Mouse (Mus musculus) heart, embryonic 15.5 days (tissue): Measurements from ENCODE around the gene Sez6l. TPM values are rescaled to one million over a fixed set of nuclear protein-coding genes. Genes with fewer than 3 reads are reported as not detected.
A peak's percentile ranks its signal among the peaks of the same experiment; 100 is the strongest.

Experiments
- ATAC-seq: fragments of 200-750 bp; cut with Nextera tagmentation; replicated peaks from 2 replicates; pipeline ENCODE4 v1.8.0; 2017; ENCODE audit warnings: low read depth, moderate TSS enrichment; ENCODE audit not compliant: insufficient number of reproducible peaks, insufficient read depth, low FRiP score
- H3K27ac ChIP-seq: fragments of 300-500 bp; sonication (generic); 2 replicates; pipeline ENCODE4 v1.5.1; 2015; ENCODE audit warnings: mild to moderate bottlenecking, inconsistent platforms
- H3K27me3 ChIP-seq: fragments of 300-500 bp; sonication (generic); 2 replicates; pipeline ENCODE4 v1.6.1; 2015; ENCODE audit warnings: inconsistent platforms
- H3K36me3 ChIP-seq: fragments of 300-500 bp; sonication (generic); 2 replicates; pipeline ENCODE4 v1.6.1; 2015; ENCODE audit warnings: mild to moderate bottlenecking, inconsistent platforms
- H3K4me1 ChIP-seq: fragments of 300-500 bp; sonication (generic); replicated peaks from 2 replicates; pipeline ENCODE4 v1.6.1; 2015; ENCODE audit warnings: inconsistent platforms
- H3K4me2 ChIP-seq: fragments of 300-500 bp; sonication (generic); 2 replicates; pipeline ENCODE4 v1.6.1; 2015; ENCODE audit warnings: inconsistent platforms, mild to moderate bottlenecking, moderate library complexity
- H3K4me3 ChIP-seq: fragments of 300-500 bp; sonication (generic); 2 replicates; pipeline ENCODE4 v1.5.1; 2015; ENCODE audit warnings: mild to moderate bottlenecking, inconsistent platforms
- H3K9ac ChIP-seq: fragments of 300-500 bp; sonication (generic); 2 replicates; pipeline ENCODE4 v1.6.1; 2015; ENCODE audit warnings: mild to moderate bottlenecking, inconsistent platforms
- H3K9me3 ChIP-seq: fragments of 300-500 bp; sonication (generic); replicated peaks from 2 replicates; pipeline ENCODE4 v1.6.1; 2016; ENCODE audit warnings: inconsistent platforms
- WGBS: fragments of 180-500 bp; shearing (Covaris S2); methylation state at CpG from one replicate; pipeline ENCODE4 v1.1.7; 2015; ENCODE audit warnings: mixed read lengths; 5-methylcytosine and 5-hydroxymethylcytosine counted together
- polyA plus RNA-seq: library from polyadenylated mRNA; unstranded; fragments of >200 nt; fragmentation: Nextera tagmentation; extraction: Ambion mirVana; gene quantifications from 2 replicates; pipeline ENCODE4 v1.2.1, GENCODE M21; 2015

Gene Sez6l
- polyA plus RNA-seq, 1 experiment from 2014 or later, result 0.33 TPM

DNA sequence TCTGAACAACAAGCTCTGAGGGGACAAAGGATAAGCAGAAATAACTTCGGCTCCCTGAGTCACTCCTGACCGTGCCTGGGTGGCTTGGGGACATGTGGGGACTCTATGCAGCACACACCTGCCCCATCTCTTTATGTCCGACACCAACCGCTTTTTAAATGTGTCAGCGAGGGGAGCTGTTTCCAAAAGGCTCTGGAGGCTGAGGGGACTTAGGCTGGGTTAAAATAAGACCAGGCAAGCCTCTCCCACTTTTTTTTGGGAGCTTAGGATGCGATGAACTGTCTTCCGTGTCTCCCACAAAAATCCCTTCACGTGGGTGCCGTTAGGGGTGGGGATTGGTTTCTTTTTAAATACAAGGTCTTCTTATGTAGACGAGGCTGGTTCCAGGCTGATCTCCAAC, 22.5 kb downstream of the Sez6l start:
- Histone ChIP-seq H3K9ac (no peak overlapping the region), H3K4me1 (no peaks in the 10 kb centered on the region), H3K4me3 (no peak overlapping the region), H3K9me3 (no peaks in the 10 kb centered on the region), H3K27ac (no peak overlapping the region), H3K36me3 (no peaks in the 10 kb centered on the region), H3K27me3 (peaks cover 41% of the 10 kb centered on the region), H3K4me2 (no peak overlapping the region)
- WGBS, result 64% methylated on average over 10 of the region's 10 CpGs
- ATAC-seq, result no peak

- Histone ChIP-seq H3K4me2 (no peak overlapping the region), H3K9me3 (no peaks in the 10 kb centered on the region), H3K27ac (no peak overlapping the region), H3K4me3 (no peak overlapping the region), H3K4me1 (peaks cover 5% of the 10 kb centered on the region; the same call in 1 of the 2 replicates), H3K27me3 (peaks cover 40% of the 10 kb centered on the region), H3K9ac (no peak overlapping the region), H3K36me3 (no peaks in the 10 kb centered on the region)
- 81% methylated on average over 15 of the region's 15 CpGs for WGBS
- no peak for ATAC-seq
Measured at GRCm38 (mm10) chr5:112552786-112553185, 24.2 kb downstream of the Sez6l start.

- Histone ChIP-seq H3K36me3 (no peaks in the 10 kb centered on the region), H3K27ac (no peak overlapping the region), H3K9me3 (no peaks in the 10 kb centered on the region), H3K4me1 (peaks cover 5% of the 10 kb centered on the region; the same call in 1 of the 2 replicates), H3K9ac (no peak overlapping the region), H3K4me3 (no peak overlapping the region), H3K4me2 (no peak overlapping the region), H3K27me3 (peaks cover 40% of the 10 kb centered on the region)
- WGBS, result 58% methylated on average over 17 of the region's 17 CpGs
- no peak for ATAC-seq
Measured at GRCm38 (mm10) chr5:112551975-112552728, 24.8 kb downstream of the Sez6l start.

- Histone ChIP-seq H3K27ac (peak overlapping the region; percentile 39), H3K9me3 (no peaks in the 10 kb centered on the region), H3K4me2 (no peak overlapping the region), H3K36me3 (no peaks in the 10 kb centered on the region), H3K4me1 (peaks cover 5% of the 10 kb centered on the region; the same call in 1 of the 2 replicates), H3K27me3 (peaks cover 32% of the 10 kb centered on the region), H3K4me3 (no peak overlapping the region), H3K9ac (no peak overlapping the region)
- 46% methylated on average over 12 of the region's 12 CpGs for WGBS
- ATAC-seq, result peak; percentile 55; the same call in 1 of the 2 replicates
Measured at GRCm38 (mm10) chr5:112548846-112549620, 28.0 kb downstream of the Sez6l start.

GRCm38 (mm10) chr5:112546771-112547170, 30.2 kb downstream of the Sez6l start:
- ATAC-seq, result no peak
- Histone ChIP-seq H3K4me1 (peaks cover 5% of the 10 kb centered on the region; the same call in 1 of the 2 replicates), H3K9ac (no peak overlapping the region), H3K27me3 (peaks cover 39% of the 10 kb centered on the region), H3K9me3 (no peaks in the 10 kb centered on the region), H3K4me2 (no peak overlapping the region), H3K4me3 (no peak overlapping the region), H3K27ac (no peak overlapping the region), H3K36me3 (no peaks in the 10 kb centered on the region)
- WGBS, result 55% methylated on average over 6 of the region's 6 CpGs

DNA sequence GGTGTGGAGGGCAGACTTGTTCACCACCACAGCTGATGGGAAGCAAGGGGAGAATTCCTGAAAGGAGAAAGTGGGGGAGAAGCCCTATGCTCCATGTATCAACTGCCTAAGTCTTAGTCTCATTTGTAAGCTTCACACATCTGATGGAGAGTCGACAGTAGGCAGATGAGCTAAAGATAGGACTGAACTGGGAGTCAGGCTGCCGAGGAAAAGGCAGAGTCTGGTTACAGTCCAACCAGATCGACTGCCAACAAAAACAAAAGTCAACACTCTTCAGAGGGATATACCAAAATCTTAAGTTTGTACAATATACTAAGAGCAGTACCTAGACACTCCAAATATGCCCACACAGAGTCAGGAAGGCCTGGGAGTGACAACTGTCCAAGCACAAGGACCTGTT, 38.7 kb downstream of the Sez6l start:
- H3K4me2 ChIP-seq, result no peak overlapping the region
- WGBS, result 41% methylated on average over 3 of the region's 3 CpGs
- H3K4me1 ChIP-seq, result peaks cover 6% of the 10 kb centered on the region
- no peak overlapping the region for H3K9ac ChIP-seq
- H3K27ac ChIP-seq, result no peak overlapping the region
- H3K27me3 ChIP-seq, result peaks cover 38% of the 10 kb centered on the region
- no peak for ATAC-seq
- no peaks in the 10 kb centered on the region for H3K36me3 ChIP-seq
- H3K4me3 ChIP-seq, result no peak overlapping the region
- H3K9me3 ChIP-seq, result no peaks in the 10 kb centered on the region

DNA sequence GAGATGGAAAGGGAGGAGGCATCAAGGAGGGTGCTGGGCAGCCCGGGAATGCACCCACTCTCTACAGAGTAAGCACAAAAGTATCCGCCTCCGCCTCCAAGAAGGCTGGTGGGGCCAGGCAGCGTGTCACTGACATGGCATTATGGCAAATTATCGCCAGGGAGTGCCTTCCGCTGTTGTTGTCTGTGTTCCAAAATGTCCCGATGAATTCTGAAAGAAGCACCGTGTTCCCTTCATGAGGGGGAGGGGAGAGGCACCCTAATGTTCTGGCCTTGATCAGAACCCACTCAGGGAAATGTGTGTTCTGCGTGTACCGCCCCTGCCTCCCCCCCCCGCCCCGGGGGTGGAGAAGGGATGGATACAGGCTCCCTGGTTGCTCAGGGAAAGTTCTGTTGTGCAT, 41.1 kb downstream of the Sez6l start:
- Histone ChIP-seq H3K4me1 (peaks cover 6% of the 10 kb centered on the region), H3K4me2 (0 out of 2 replicates have a peak overlapping the region, but pooled peaks have one; percentile 8), H3K9me3 (no peaks in the 10 kb centered on the region), H3K27me3 (peaks cover 44% of the 10 kb centered on the region), H3K27ac (no peak overlapping the region), H3K36me3 (no peaks in the 10 kb centered on the region), H3K4me3 (no peak overlapping the region), H3K9ac (no peak overlapping the region)
- ATAC-seq, result no peak
- 58% methylated on average over 12 of the region's 12 CpGs for WGBS

DNA sequence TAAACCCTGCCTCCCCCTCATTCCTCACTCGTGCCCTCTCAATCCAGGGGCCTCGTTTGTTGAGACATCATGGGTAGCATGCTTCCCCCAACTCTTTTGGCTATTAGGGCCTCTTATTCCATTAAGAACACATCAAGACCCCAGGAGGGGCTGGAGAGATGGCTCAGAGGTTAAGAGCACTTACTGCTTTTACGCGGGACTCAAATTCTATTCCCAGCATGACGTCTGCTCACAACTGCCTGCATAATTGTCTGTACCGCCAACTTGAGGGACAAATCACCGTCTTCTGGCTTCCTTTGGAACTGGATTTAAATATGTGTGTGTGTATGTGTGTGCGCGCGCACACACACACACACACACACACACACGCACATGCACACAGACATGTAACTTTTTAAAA, 42.8 kb downstream of the Sez6l start:
- H3K27ac ChIP-seq, result no peak overlapping the region
- no peaks in the 10 kb centered on the region for H3K36me3 ChIP-seq
- no peak overlapping the region for H3K9ac ChIP-seq
- H3K4me3 ChIP-seq, result no peak overlapping the region
- peaks cover 56% of the 10 kb centered on the region for H3K27me3 ChIP-seq
- 52% methylated on average over 11 of the region's 11 CpGs for WGBS
- no peaks in the 10 kb centered on the region for H3K9me3 ChIP-seq
- no peak for ATAC-seq
- H3K4me2 ChIP-seq, result no peak overlapping the region
- H3K4me1 ChIP-seq, result peaks cover 6% of the 10 kb centered on the region

DNA sequence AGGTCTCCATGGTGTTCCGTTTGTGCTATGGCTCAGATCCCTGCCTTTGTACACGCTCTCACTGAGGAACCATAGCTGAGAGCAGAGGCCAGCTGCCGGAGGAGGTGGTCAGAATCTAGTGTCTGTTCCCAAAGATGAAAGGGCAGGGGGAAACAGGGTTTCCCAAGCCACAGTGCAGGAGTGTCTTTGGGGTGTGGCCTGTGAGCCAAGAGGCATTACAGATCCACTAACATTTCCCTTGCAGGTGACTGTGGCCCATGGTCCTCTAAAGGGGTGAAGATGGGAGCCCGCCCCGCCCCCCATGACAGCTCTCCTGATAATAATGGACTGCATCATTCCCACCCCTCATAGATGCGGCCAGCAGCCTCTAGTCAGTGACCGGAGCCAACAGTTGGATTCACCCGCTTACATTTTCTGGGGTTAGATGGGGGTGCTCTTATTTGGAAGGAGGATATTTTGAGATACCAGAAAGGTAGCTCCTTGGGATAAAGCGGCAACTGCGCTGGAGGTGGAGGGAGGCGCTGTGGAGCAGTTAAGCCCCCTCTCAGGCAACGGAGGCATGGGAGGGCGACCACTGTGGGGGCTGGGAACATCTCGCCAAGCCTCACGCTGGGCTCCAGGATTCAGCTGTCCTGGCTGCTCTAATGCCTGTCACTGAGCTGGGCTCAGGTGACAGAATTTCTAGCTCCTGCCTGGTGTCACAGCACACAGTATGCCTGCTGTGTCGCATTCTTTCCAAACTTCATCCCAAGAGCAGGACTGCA, 43.5 kb downstream of the Sez6l start:
- Histone ChIP-seq H3K4me3 (no peak overlapping the region), H3K4me2 (no peak overlapping the region), H3K27ac (no peak overlapping the region), H3K36me3 (no peaks in the 10 kb centered on the region), H3K4me1 (peaks cover 6% of the 10 kb centered on the region), H3K27me3 (peaks cover 63% of the 10 kb centered on the region), H3K9ac (no peak overlapping the region), H3K9me3 (no peaks in the 10 kb centered on the region)
- WGBS, result 50% methylated on average over 16 of the region's 16 CpGs
- ATAC-seq, result no peak

- Histone ChIP-seq H3K4me1 (peaks cover 6% of the 10 kb centered on the region), H3K9ac (no peak overlapping the region), H3K4me2 (no peak overlapping the region), H3K4me3 (no peak overlapping the region), H3K9me3 (no peaks in the 10 kb centered on the region), H3K27ac (no peak overlapping the region), H3K27me3 (peaks cover 63% of the 10 kb centered on the region), H3K36me3 (no peaks in the 10 kb centered on the region)
- ATAC-seq, result no peak
- WGBS, result 56% methylated on average over 5 of the region's 5 CpGs
Measured at GRCm38 (mm10) chr5:112532894-112533293, 44.1 kb downstream of the Sez6l start.

- Histone ChIP-seq H3K4me1 (peaks cover 6% of the 10 kb centered on the region), H3K4me3 (no peak overlapping the region), H3K9ac (no peak overlapping the region), H3K27ac (no peak overlapping the region), H3K4me2 (no peak overlapping the region), H3K27me3 (peaks cover 65% of the 10 kb centered on the region), H3K9me3 (no peaks in the 10 kb centered on the region), H3K36me3 (no peaks in the 10 kb centered on the region)
- 64% methylated on average over 8 of the region's 8 CpGs for WGBS
- no peak for ATAC-seq
Measured at GRCm38 (mm10) chr5:112532210-112532609, 44.8 kb downstream of the Sez6l start.
